Mouse (Mus musculus) thymus, postnatal 4 days (tissue): ENCODE data around the gene Prkg1.
"Not testable (repeated sequence)": the region's sequence is repeated elsewhere in the genome, so short reads cannot be mapped to it uniquely, and the experiment has no call there.

Source experiments
- DNase-seq: peaks from one replicate; pipeline ENCODE4 v3.0.0; 2021

Prkg1 gene

GRCm38 (mm10) chr19:31279797-31280486, 484.9 kb downstream of the Prkg1 start:
- no peak for DNase-seq

GRCm38 (mm10) chr19:31262438-31262837, 502.4 kb downstream of the Prkg1 start:
- DNase-seq = no peak

GRCm38 (mm10) chr19:31260494-31260893, 504.3 kb downstream of the Prkg1 start:
- no peak for DNase-seq

- no peak for DNase-seq
These were observed 509.1 kb downstream of the Prkg1 start for GRCm38 (mm10) chr19:31255780-31256179.

- no peak for DNase-seq
These were observed 532.4 kb downstream of the Prkg1 start for GRCm38 (mm10) chr19:31232410-31232809.

DNA sequence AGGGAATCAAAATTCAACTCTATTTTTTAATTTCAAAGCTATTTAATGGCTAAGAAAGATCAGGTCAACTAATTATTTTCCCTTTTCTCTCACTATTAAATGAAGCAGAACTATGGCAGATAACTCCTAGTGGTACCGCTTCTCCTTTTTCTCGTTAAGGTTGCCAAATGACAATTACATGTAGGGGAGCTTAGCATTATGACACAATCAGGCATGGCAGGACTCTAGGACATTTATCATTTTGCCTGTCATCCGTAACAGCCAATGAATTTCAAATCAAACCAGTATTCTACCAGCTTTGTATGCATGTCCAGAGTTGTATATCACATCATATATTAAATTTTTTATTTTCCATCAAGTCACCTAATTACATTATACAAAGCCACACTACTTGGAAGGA, 536.4 kb downstream of the Prkg1 start:
- no peak for DNase-seq

DNA sequence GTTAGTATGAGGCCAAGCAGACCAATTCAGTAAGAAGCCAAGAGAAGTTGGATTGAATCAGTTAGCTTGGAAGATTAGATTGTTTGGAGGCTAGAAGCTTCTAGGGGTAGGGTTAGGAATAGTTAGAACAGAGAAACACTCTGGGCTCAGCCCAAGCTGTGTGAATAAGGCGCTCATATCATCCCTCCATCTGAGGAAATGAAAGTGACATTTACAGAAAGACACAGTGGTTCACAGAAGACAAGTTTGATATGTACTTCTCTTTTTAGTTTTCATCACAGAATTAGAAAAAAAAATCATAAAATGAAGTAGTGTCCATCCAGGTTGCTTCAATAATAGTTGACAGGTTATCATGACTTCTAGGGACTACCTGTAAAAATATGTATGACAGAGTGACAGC, 541.4 kb downstream of the Prkg1 start:
- no peak for DNase-seq

GRCm38 (mm10) chr19:31219261-31219660, 545.6 kb downstream of the Prkg1 start:
- not testable (repeated sequence) for DNase-seq

DNA sequence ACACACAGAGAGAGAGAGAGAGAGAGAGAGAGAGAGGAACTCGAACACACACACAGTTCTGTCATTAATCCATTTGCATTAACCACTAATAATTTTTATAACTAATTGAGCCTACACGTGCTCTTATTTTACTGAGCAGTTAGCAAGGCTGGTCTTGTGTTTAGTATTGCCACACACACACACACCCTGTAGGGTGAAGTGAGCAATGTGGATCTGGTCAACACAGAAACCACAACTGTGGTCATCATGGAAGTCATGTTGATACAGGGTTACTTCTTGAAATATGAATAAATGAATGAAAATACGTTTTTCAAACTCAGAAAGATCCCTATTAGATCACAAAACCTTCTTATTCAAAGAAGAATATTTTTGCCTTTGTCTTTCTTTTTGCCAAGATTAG, 554.0 kb downstream of the Prkg1 start:
- DNase-seq = no peak

GRCm38 (mm10) chr19:31210449-31210848, 554.4 kb downstream of the Prkg1 start:
- no peak for DNase-seq

DNA sequence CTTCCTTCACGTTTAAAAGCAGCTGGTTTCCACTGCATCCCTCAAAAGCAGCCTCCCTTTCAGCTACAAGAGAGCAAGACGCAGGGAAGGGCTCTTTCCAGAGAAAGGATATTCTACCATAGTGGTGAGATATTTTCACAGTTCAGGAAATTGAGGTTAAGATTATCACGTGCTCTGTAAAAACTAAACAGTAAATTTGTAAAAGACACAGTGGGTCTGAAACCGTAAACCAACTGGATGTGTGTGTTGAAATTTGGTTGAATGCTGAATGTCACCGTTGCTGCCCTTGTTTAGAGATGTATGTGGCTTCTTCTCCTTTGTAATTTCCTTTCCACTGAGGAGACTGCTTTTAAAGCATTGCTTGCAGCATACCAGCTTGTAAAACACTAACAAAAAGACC, 565.2 kb downstream of the Prkg1 start:
- DNase-seq = no peak

- DNase-seq = no peak
These were observed 566.4 kb downstream of the Prkg1 start for GRCm38 (mm10) chr19:31198461-31198860.

DNA sequence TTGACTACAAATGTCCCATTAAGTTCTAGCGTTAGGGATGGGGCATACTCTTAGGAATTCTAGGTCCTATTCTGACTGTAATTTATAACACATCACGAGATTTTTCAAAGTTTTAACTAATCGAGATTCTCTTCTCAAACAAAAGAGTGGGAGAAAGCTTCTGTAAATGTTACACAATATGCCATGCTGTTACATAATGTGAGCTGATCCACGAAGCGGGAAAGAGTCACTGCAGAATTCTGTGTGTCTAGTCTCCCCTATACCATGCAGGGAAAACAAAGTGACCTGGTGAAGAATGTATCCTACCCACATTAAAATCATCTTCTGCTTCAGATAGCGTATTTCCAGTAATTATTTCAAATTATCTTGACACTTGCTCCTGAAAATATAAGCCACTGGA, 567.8 kb downstream of the Prkg1 start:
- DNase-seq = no peak

DNA sequence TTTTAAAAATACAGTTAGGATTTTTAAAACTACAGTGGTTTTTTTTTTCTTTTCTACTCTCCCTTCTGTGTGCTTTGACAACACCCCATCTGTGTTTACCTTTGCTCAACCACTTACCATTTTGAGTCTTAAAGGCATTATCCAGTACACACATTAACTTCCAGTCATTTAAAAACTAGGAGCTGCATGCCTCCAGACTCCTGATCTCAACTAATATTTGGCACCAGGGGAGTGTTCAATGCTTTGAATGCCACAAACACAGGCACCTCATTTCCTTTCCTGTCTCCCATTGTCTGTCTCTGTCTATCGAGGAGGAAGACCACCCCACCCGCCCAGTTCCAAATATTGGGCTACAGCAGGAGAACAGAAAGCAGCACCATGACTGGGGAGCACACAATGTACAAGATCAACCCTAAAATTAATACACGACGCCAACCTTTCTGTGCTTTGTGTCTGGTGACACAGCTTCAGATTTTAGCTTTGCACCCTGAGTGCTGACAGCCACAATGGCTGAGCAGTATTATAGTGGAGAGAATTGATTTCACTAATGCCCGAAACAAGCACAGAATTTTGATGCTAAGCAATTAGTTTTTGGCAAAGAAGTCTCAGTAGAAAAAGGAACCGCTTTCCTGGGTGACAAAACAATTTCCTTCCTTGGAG, 576.1 kb downstream of the Prkg1 start:
- no peak for DNase-seq

DNA sequence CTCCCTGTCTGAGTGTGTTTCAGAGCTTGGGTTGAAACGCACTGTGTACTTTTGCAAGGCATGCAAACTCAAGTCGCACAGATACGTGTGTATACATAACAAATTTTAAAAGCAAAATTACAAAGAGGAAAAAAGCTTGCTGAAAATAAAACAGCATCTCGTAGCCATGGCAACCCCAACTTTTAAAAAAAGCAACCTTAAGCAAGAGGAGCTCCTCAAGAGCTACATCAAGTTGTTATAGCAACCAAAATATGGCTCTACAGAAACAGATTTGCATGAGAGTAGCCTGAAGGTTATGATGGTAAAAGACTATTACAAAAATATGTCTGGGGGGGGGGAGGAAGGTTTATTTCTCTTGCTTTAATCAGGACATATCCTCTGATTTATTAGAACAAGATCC, 584.1 kb downstream of the Prkg1 start:
- DNase-seq = no peak

- no peak for DNase-seq
These were observed 587.4 kb downstream of the Prkg1 start for GRCm38 (mm10) chr19:31177279-31177922.

- no peak for DNase-seq
These were observed 593.8 kb downstream of the Prkg1 start for GRCm38 (mm10) chr19:31170985-31171384.

DNA sequence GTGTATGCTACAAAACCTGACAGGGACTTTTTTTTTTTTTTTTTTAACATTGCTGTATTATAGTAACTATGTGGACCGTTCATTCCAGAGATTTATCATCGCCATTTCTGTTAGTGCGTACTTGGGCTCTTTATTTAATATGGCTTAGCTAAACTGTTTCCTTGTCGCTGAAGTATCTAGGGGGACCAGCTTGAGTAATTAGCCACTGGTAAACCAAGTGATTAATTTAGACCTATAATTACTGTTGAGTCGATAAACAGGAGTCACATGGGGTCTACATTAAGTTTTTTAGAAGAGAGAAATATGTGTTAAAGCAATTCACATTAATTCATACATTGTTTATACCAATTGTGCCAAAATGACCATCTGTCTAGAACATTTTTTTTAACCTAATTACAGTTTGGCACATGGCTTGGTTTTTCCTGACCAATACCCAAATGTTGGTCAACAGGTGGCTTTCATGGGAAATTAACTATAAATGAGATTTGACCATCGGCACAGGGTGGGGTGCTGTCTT, 605.8 kb downstream of the Prkg1 start:
- no peak for DNase-seq

DNA sequence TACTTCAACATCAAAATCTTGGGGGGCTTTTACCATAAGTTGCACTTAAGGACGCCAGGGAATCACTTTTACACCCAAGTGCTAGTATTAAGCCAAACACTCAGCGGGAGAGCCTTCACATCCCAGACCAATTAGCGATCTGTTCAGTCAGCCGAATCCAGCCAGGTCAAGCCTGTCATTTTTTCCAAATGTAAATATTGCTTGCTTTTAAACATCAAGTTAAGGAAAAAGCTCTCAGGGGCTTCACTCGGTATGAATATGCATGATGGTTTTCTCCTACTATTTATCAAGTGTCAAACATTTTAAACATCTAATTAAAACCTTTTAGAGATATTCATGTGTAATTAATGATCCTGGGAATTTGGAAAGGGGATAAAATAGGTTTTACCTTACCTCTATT, 611.4 kb downstream of the Prkg1 start:
- no peak for DNase-seq

DNA sequence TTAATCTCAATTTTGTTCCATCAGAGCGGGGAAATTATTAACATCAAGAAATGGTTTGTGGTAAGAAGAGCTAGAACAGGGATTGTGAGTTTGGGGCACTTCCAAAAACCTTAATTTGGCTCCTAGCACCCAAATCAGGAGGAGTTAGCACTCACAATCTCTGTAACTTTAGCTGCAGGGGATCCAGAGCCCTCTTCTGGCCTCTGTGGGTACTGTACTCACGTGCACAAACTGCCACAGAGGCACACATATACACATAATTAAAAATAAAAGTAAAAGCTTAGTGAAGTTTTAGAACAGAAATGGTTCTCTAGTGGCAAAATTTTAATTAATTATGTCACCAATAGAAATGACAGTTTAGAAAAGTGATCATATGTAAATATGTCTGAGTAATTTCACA, 614.9 kb downstream of the Prkg1 start:
- peak; percentile 13 for DNase-seq

- no peak for DNase-seq
These were observed 617.4 kb downstream of the Prkg1 start for GRCm38 (mm10) chr19:31147457-31147856.

GRCm38 (mm10) chr19:31146156-31146555, 618.7 kb downstream of the Prkg1 start:
- no peak for DNase-seq

DNA sequence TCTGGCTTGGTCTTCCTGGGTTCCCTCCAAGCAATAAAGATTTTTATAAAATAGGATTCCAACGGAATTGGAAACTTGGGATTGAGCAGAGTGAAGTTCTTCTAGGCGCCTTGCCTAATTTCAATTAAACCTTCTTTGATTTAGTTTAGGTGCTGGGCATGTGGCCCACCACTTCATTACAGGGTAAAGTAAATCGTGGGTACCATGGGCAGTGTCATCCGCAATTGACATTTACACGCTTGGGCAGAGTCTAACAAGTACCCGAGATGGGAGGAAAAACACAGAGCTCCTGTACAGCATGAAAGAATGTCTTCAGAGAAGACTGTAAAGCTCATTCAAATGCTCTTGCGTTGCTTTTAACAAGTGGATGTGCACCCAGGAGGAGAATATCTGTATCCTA, 622.9 kb downstream of the Prkg1 start:
- no peak for DNase-seq

DNA sequence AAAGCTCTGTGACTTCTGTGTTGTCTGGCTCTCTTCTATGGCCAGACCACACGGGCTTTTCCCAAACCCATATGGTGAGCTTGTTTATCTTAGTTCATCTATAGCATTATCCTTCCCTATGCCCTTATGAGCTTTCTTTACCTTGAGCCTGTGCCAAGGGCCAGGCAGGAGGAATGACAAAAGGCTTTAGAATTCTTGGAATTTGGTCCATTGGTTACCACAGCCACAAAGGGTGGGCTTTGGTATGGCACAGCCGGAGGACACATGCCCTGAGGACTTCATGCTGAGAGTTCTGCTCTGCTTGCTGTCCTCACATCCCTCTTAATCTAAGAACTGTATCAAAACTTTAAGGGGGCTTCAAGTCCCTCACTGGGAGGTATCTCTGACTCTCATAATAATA, 628.5 kb downstream of the Prkg1 start:
- no peak for DNase-seq
